Mouse (Mus musculus) E14TG2a.4 (cell line): ENCODE results near the gene Erich4.

Experiments
- H3K27me3 ChIP-seq: 2 replicates; pipeline ENCODE4 v1.6.1; 2014; ENCODE audit warnings: low read length, control low read depth; ENCODE audit not compliant: insufficient read depth
- H3K36me3 ChIP-seq: 2 replicates; pipeline ENCODE4 v1.6.1; 2014; ENCODE audit warnings: low read length, control low read depth; ENCODE audit not compliant: insufficient read depth
- H3K4me1 ChIP-seq: replicated peaks from 2 replicates; pipeline ENCODE4 v1.6.1; 2014; ENCODE audit warnings: low read depth, low read length, control low read depth
- H3K4me3 ChIP-seq: replicated peaks from 2 replicates; pipeline ENCODE4 v1.5.1; 2014; ENCODE audit warnings: mild to moderate bottlenecking, low read length
- H3K9me3 ChIP-seq: 2 replicates; pipeline ENCODE4 v1.6.1; 2014; ENCODE audit warnings: low read length, control low read depth
- CTCF ChIP-seq: conservative IDR thresholded peaks from 2 replicates; pipeline ENCODE4 v1.5.1; 2014; ENCODE audit warnings: low read length
- NANOG ChIP-seq: IDR thresholded peaks from 2 replicates; pipeline ENCODE4 v1.6.1; 2014; ENCODE audit warnings: borderline replicate concordance, low read length, mixed read lengths
- POU5F1 ChIP-seq: IDR thresholded peaks from 2 replicates; pipeline ENCODE4 v1.6.1; 2014; ENCODE audit warnings: low read length, borderline replicate concordance

Erich4 gene

DNA sequence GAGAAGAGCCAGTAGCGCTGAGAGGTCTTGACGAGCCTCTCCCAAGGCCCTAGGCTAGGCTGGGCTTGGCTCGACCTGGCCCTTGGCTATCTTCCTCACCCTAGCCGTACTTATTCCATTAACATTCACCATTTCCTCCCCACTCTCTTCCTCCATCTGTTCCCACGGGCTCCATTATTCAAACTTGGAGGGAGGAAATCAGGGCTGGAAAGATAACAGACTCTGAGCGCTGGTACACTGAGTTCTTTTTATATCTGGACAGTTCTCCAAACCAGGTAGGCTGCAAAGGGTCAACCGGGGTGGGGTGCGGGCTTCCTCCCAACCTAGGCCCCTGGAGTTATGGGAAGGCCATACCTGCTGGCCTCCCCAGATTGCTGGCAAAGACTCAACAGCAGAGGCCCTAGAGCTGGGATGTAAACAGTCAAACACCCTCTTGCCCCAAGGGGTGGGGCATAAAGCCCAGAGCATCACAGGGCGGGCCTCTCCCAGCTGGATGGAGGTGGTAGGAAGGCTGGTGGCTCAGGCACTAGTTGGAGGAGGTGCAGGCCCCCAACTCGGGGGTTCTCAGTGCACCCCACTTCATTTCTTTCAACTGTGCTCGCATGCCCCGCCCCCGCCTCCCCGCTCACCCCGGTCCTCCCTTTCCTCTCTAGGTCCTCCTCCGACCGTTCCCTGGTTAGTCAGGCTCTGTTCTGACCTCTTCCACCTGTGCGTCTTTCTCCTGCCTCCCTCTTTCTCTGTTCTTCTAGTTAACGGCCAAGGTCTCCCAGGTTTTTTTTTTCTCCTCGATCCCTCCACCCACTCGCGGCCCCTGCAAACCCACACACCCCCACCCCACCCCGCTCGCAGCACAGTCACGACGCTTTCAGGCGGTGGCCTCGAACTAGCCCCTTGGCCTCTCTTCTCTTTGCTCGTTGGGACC, 11.1 kb upstream of the Erich4 start, which contains the start of gene B3gnt8:
Gene B3gnt8 (plus strand): TSS at position 146 of the 922 bp plus-strand sequence.
- H3K4me3 ChIP-seq: peak within 1 kb of the TSS; percentile 61

DNA sequence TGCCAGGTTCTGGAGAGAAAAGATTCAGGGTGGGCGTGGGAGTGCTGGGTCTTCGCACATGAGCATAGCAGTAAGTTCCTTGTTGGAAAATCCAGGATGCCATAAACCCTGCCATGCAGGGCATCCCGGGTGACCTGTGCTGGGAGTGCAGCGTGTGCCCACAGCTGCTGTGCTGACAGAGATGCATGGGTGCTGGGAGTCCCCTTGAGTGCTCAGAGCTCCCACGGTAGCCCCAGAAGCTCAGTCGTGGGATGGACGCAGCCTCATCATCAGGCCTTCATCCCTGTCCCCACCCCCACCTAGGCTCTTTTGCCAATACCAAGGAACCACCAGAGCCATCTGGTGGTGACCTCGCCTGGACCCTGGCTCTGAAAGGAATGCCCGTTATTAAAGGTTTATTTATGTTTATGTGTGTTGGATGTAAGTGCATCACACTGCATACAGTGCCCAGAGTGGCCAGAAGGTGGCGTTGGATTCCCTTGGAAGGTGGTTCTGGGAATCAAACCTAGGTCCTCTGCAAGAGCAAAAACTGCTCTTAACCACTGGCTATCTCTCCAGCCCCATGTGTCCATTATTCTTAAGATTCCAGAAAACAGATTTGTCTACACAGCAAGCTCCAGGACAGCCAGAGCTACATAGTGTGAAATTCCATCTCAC, 10.0 kb upstream of the Erich4 start:
- H3K27me3 ChIP-seq: peaks cover 3% of the 10 kb centered on the region; the same call in 1 of the 2 replicates
- no peak overlapping the region for H3K4me3 ChIP-seq
- H3K36me3 ChIP-seq: peaks cover 76% of the 10 kb centered on the region
- no peak for TF ChIP-seq NANOG
- TF ChIP-seq POU5F1: no peak
- peak; percentile 90 for TF ChIP-seq CTCF
- peaks cover 61% of the 10 kb centered on the region for H3K4me1 ChIP-seq
- H3K9me3 ChIP-seq: no peaks in the 10 kb centered on the region

More for the DNA sequence above, 11.1 kb upstream of the Erich4 start, which contains the start of gene B3gnt8:
- TF ChIP-seq POU5F1 (no peak), CTCF (no peak), NANOG (no peak)
- H3K36me3 ChIP-seq: peaks cover 76% of the 10 kb centered on the region
- H3K27me3 ChIP-seq: peaks cover 3% of the 10 kb centered on the region; the same call in 1 of the 2 replicates
- no peaks in the 10 kb centered on the region for H3K9me3 ChIP-seq
- H3K4me1 ChIP-seq: peaks cover 57% of the 10 kb centered on the region

DNA sequence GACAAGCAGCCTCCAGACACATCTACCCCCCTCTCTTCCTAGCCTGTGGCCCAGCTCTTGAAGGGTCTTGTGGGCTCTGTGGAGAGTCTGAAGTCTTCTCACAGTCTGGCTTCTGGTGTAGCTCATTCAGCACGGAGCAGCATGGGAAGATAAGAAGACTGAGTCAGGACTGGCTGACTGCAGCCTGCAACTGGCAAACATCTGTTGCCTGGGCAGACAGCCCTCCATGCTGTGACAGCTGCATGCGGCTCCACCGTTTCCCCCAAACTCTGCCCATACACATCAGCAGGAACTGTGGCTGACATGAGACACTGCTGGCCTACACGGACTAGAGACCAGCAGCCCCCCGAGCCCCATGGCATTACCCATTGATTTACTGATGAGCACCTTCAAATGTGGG, 9.2 kb upstream of the Erich4 start:
- peaks cover 70% of the 10 kb centered on the region for H3K4me1 ChIP-seq
- peaks cover 3% of the 10 kb centered on the region; the same call in 1 of the 2 replicates for H3K27me3 ChIP-seq
- peaks cover 74% of the 10 kb centered on the region for H3K36me3 ChIP-seq
- no peaks in the 10 kb centered on the region for H3K9me3 ChIP-seq
- no peak overlapping the region for H3K4me3 ChIP-seq
- no peak for TF ChIP-seq CTCF
- no peak for TF ChIP-seq POU5F1
- no peak for TF ChIP-seq NANOG

DNA sequence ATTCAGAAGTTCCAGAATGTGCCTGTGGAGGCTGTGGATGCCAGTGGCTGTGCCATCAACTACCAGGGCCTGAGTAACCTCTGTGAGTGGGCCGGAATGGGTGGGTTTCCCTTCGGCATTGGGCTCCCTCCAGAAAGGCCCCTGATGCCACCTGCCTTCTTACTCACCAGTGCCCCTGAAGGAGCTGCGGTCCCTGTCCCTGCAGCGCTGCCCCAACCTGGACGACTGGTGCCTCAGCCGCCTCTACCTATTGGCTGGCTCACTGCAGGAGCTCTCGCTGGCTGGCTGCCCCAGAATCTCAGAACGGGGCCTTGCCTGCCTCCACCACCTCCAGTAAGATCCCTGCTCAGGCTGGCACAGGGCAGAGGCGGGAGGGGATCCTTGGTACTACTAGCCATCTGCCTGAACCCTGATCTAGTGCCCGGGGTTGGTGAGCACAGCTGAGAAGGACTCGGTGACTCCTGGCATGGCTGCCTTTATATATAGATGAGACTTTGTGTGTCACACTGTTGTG, 8.2 kb upstream of the Erich4 start:
- Histone ChIP-seq H3K36me3 (peaks cover 64% of the 10 kb centered on the region), H3K4me1 (peaks cover 68% of the 10 kb centered on the region), H3K27me3 (peaks cover 3% of the 10 kb centered on the region; the same call in 1 of the 2 replicates), H3K9me3 (no peaks in the 10 kb centered on the region), H3K4me3 (no peak overlapping the region)
- no peak for TF ChIP-seq NANOG
- TF ChIP-seq CTCF: no peak
- no peak for TF ChIP-seq POU5F1

DNA sequence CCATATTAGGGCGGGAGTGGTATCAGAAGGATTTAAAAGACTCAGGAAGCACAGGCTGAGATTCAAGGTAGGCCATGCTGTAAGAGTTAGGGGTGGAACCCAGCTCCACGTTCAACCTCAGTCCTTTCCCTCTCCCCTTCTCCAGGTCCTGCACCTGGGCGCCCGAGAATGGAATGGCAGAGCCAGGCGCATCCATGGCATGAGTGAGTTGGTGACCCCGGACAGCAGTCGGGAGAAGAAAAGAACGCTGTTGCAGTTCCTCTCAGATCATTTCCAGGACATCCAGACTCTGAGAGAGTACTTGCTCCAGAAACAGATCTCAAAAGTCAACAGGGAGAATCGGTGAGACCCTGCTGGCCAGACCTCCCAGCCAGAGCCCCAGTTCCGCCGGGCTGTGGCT, 5.1 kb upstream of the Erich4 start:
- Histone ChIP-seq H3K4me1 (peaks cover 56% of the 10 kb centered on the region), H3K27me3 (peaks cover 5% of the 10 kb centered on the region; the same call in 1 of the 2 replicates), H3K4me3 (no peak overlapping the region), H3K9me3 (no peaks in the 10 kb centered on the region), H3K36me3 (peaks cover 56% of the 10 kb centered on the region)
- TF ChIP-seq CTCF (no peak), POU5F1 (no peak), NANOG (no peak)

DNA sequence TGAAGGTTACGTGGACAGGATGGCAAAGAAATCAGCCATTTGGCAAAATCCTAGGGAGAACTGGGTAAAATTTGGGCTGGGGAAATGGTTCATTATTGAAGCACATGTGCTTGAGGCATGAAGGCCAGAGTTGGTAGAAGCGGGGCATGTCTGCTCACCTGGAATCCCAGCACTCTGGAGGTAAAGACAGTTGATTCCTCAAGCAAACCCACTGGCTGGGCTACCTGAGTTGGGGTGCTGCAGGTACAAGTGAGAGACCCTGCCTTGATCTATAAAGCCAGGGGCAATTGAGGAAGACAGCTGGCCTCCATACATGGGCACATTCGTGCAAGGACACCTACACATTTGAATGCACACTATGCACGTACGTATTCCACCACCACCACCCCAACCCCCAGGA, 4.4 kb upstream of the Erich4 start:
- H3K4me1 ChIP-seq: peaks cover 49% of the 10 kb centered on the region
- no peaks in the 10 kb centered on the region for H3K9me3 ChIP-seq
- H3K27me3 ChIP-seq: peaks cover 9% of the 10 kb centered on the region; the same call in 1 of the 2 replicates
- peaks cover 50% of the 10 kb centered on the region for H3K36me3 ChIP-seq
- peak overlapping the region; percentile 95 for H3K4me3 ChIP-seq
- TF ChIP-seq POU5F1: no peak
- no peak for TF ChIP-seq CTCF
- TF ChIP-seq NANOG: no peak

DNA sequence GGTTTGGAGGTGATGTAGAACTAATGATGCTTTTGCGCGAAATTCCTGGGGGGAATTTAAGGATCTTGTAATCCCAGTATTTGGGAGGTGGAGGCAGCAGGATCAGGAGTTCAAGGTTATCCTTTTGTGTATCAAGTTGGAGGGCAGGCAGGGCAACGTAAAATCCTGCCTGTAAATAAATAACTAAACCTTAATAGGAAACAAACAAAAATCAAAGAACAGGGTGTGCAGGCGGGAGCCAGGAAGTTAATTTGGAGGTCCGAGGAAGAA, 4.0 kb upstream of the Erich4 start:
- peak overlapping the region; percentile 95 for H3K4me3 ChIP-seq
- no peaks in the 10 kb centered on the region for H3K9me3 ChIP-seq
- H3K36me3 ChIP-seq: peaks cover 46% of the 10 kb centered on the region
- H3K27me3 ChIP-seq: peaks cover 9% of the 10 kb centered on the region; the same call in 1 of the 2 replicates
- H3K4me1 ChIP-seq: peaks cover 45% of the 10 kb centered on the region
- TF ChIP-seq NANOG (no peak), POU5F1 (no peak), CTCF (no peak)

DNA sequence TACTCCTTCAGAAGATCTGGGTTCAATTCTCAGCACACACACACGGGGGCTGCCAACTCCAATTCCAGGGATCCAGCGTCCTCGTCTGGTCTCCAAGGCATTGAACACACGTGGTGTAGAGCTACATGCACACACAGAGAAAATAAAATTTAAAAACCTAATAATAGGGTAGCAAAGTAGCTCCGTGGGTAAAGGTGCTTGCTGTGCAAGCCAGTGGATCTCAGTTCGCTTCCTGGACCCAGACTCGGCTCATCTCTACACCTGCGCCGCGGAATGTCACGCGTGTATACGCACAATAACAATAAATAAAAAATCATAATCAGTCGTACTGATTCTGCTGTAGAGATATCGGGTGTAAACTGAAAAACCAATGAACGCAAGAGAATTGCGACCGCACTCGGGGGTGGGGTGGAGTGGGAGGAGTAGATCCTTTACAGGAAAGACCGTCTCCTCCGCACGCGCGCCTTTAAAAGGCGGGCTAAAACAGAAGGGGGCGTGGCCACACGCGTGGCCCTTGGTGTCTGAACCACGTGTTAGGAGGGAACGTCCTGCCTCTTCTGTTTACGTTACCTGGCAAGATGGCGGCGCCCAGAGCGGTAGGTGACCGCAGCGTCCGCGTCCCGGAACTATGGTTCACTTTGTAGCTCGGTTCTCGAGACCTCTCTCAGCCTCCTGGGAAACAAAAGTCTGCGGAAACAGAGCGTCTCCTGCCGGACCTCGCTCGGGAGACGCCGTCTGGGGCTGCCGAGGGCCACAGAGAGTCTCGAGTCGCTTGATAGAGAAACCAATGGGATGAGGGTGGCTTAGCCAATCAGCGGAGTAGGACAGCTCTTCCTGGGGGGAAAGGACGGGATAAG, 3.4 kb upstream of the Erich4 start, which contains the start of gene Dmac2:
Gene Dmac2 (plus strand): TSS at position 550 of the 857 bp plus-strand sequence.
- H3K9me3 ChIP-seq: no peaks in the 10 kb centered on the region
- no peak for TF ChIP-seq CTCF
- TF ChIP-seq POU5F1: no peak
- no peak for TF ChIP-seq NANOG
- H3K4me3 ChIP-seq: peak within 1 kb of the TSS; percentile 95
- H3K27me3 ChIP-seq: peaks cover 9% of the 10 kb centered on the region; the same call in 1 of the 2 replicates
- H3K4me1 ChIP-seq: peaks cover 39% of the 10 kb centered on the region
- peaks cover 40% of the 10 kb centered on the region for H3K36me3 ChIP-seq
